Mouse (Mus musculus) neural tube, embryonic 12.5 days (tissue): ENCODE data around the gene Magi2. TPM values are rescaled to one million over a fixed set of nuclear protein-coding genes. Genes with fewer than 3 reads are reported as not detected.
A peak's percentile ranks its signal among the peaks of the same experiment; 100 is the strongest.

Experiments
- ATAC-seq: fragments of 200-750 bp; cut with Nextera tagmentation; 2 replicates; pipeline ENCODE4 v1.8.0; 2017; ENCODE audit warnings: low read depth, mild to moderate bottlenecking, moderate TSS enrichment, moderate library complexity; ENCODE audit not compliant: low FRiP score
- H3K27ac ChIP-seq: fragments of 300-500 bp; sonication (generic); 2 replicates; pipeline ENCODE4 v1.5.1; 2016
- H3K27me3 ChIP-seq: fragments of 300-500 bp; sonication (generic); replicated peaks from 2 replicates; pipeline ENCODE4 v1.6.1; 2016; ENCODE audit warnings: mild to moderate bottlenecking
- H3K36me3 ChIP-seq: fragments of 300-500 bp; sonication (generic); 2 replicates; pipeline ENCODE4 v1.6.1; 2016; ENCODE audit warnings: mild to moderate bottlenecking
- H3K4me1 ChIP-seq: fragments of 300-500 bp; sonication (generic); 2 replicates; pipeline ENCODE4 v1.6.1; 2016
- H3K4me2 ChIP-seq: fragments of 300-500 bp; sonication (generic); replicated peaks from 2 replicates; pipeline ENCODE4 v1.6.1; 2016; ENCODE audit warnings: mild to moderate bottlenecking
- H3K4me3 ChIP-seq: fragments of 300-500 bp; sonication (generic); 2 replicates; pipeline ENCODE4 v1.5.1; 2016
- H3K9ac ChIP-seq: fragments of 300-500 bp; sonication (generic); 2 replicates; pipeline ENCODE4 v1.6.1; 2016; ENCODE audit warnings: mild to moderate bottlenecking
- H3K9me3 ChIP-seq: fragments of 300-500 bp; sonication (generic); 2 replicates; pipeline ENCODE4 v1.6.1; 2016; ENCODE audit warnings: mild to moderate bottlenecking
- WGBS: fragments of 180-500 bp; shearing (Covaris S2); methylation state at CpG from one replicate; pipeline ENCODE4 v1.1.7; 2016; 5-methylcytosine and 5-hydroxymethylcytosine counted together
- polyA plus RNA-seq: library from polyadenylated mRNA; unstranded; fragments of >200 nt; fragmentation: Nextera tagmentation; extraction: Ambion mirVana; gene quantifications from 2 replicates; pipeline ENCODE4 v1.2.1, GENCODE M21; 2016

Gene Magi2
- polyA plus RNA-seq, 1 experiment from 2014 or later, result 15.2 TPM

- no peaks in the 10 kb centered on the region for H3K9me3 ChIP-seq
Observed at GRCm38 (mm10) chr5:20653425-20654185, 1426.8 kb downstream of the Magi2 start.

GRCm38 (mm10) chr5:20654766-20655472 is 1428.1 kb downstream of the Magi2 start:
- ATAC-seq, result no peak
- no peak overlapping the region for H3K4me3 ChIP-seq

More at GRCm38 (mm10) chr5:20653425-20654185, 1426.8 kb downstream of the Magi2 start:
- H3K4me1 ChIP-seq, result no peaks in the 10 kb centered on the region
- peak; percentile 45; the same call in 1 of the 2 replicates for ATAC-seq
- 57% methylated on average over 11 of the region's 11 CpGs for WGBS
- no peaks in the 10 kb centered on the region for H3K27me3 ChIP-seq
- no peak overlapping the region for H3K9ac ChIP-seq
- no peak overlapping the region for H3K27ac ChIP-seq
- H3K36me3 ChIP-seq, result no peaks in the 10 kb centered on the region
- no peak overlapping the region for H3K4me2 ChIP-seq
- H3K4me3 ChIP-seq, result no peak overlapping the region

GRCm38 (mm10) chr5:20657056-20657455 is 1430.2 kb downstream of the Magi2 start:
- Histone ChIP-seq H3K36me3 (no peaks in the 10 kb centered on the region), H3K4me2 (no peak overlapping the region), H3K4me3 (no peak overlapping the region), H3K9ac (no peak overlapping the region), H3K9me3 (no peaks in the 10 kb centered on the region), H3K4me1 (no peaks in the 10 kb centered on the region), H3K27ac (no peak overlapping the region), H3K27me3 (no peaks in the 10 kb centered on the region)
- ATAC-seq, result no peak
- 79% methylated on average over 5 of the region's 5 CpGs for WGBS

More at GRCm38 (mm10) chr5:20654766-20655472, 1428.1 kb downstream of the Magi2 start:
- WGBS, result 77% methylated on average over 10 of the region's 10 CpGs
- no peak overlapping the region for H3K27ac ChIP-seq
- no peaks in the 10 kb centered on the region for H3K36me3 ChIP-seq
- no peak overlapping the region for H3K9ac ChIP-seq
- no peaks in the 10 kb centered on the region for H3K9me3 ChIP-seq
- H3K4me2 ChIP-seq, result no peak overlapping the region
- no peaks in the 10 kb centered on the region for H3K4me1 ChIP-seq
- no peaks in the 10 kb centered on the region for H3K27me3 ChIP-seq

- no peak for ATAC-seq
- H3K36me3 ChIP-seq, result no peaks in the 10 kb centered on the region
- 93% methylated on average over 8 of the region's 8 CpGs for WGBS
- no peaks in the 10 kb centered on the region for H3K27me3 ChIP-seq
- no peaks in the 10 kb centered on the region for H3K9me3 ChIP-seq
- no peak overlapping the region for H3K9ac ChIP-seq
- no peaks in the 10 kb centered on the region for H3K4me1 ChIP-seq
- no peak overlapping the region for H3K27ac ChIP-seq
- H3K4me3 ChIP-seq, result no peak overlapping the region
- no peak overlapping the region for H3K4me2 ChIP-seq
Observed at GRCm38 (mm10) chr5:20667601-20668000, 1440.8 kb downstream of the Magi2 start.

- 91% methylated on average over 10 of the region's 10 CpGs for WGBS
Observed at GRCm38 (mm10) chr5:20668736-20669355, 1442.0 kb downstream of the Magi2 start.

GRCm38 (mm10) chr5:20669456-20669855 is 1442.6 kb downstream of the Magi2 start:
- Histone ChIP-seq H3K36me3 (no peaks in the 10 kb centered on the region), H3K9ac (no peak overlapping the region)

More at GRCm38 (mm10) chr5:20668736-20669355, 1442.0 kb downstream of the Magi2 start:
- no peaks in the 10 kb centered on the region for H3K9me3 ChIP-seq
- no peak overlapping the region for H3K4me3 ChIP-seq
- H3K4me1 ChIP-seq, result no peaks in the 10 kb centered on the region
- no peaks in the 10 kb centered on the region for H3K27me3 ChIP-seq
- no peaks in the 10 kb centered on the region for H3K36me3 ChIP-seq
- no peak for ATAC-seq
- H3K9ac ChIP-seq, result no peak overlapping the region
- no peak overlapping the region for H3K27ac ChIP-seq
- H3K4me2 ChIP-seq, result no peak overlapping the region

GRCm38 (mm10) chr5:20671826-20672225 is 1445.0 kb downstream of the Magi2 start:
- Histone ChIP-seq H3K4me2 (no peak overlapping the region), H3K36me3 (no peaks in the 10 kb centered on the region), H3K9me3 (no peaks in the 10 kb centered on the region), H3K4me3 (no peak overlapping the region), H3K27ac (no peak overlapping the region), H3K9ac (no peak overlapping the region), H3K27me3 (no peaks in the 10 kb centered on the region), H3K4me1 (peaks cover 7% of the 10 kb centered on the region)
- ATAC-seq, result no peak
- 59% methylated on average over 1 of the region's 1 CpGs for WGBS

More at GRCm38 (mm10) chr5:20669456-20669855, 1442.6 kb downstream of the Magi2 start:
- Histone ChIP-seq H3K9me3 (no peaks in the 10 kb centered on the region), H3K4me2 (no peak overlapping the region), H3K4me3 (no peak overlapping the region), H3K27ac (no peak overlapping the region), H3K27me3 (no peaks in the 10 kb centered on the region), H3K4me1 (no peaks in the 10 kb centered on the region)
- ATAC-seq, result no peak
- WGBS, result 85% methylated on average over 5 of the region's 5 CpGs

- no peak overlapping the region for H3K4me3 ChIP-seq
- 75% methylated on average over 8 of the region's 8 CpGs for WGBS
- no peak overlapping the region for H3K9ac ChIP-seq
- no peaks in the 10 kb centered on the region for H3K27me3 ChIP-seq
- H3K27ac ChIP-seq, result no peak overlapping the region
- H3K4me2 ChIP-seq, result no peak overlapping the region
- H3K9me3 ChIP-seq, result no peaks in the 10 kb centered on the region
- ATAC-seq, result no peak
- peaks cover 9% of the 10 kb centered on the region for H3K4me1 ChIP-seq
- H3K36me3 ChIP-seq, result no peaks in the 10 kb centered on the region
Observed at GRCm38 (mm10) chr5:20674523-20674922, 1447.7 kb downstream of the Magi2 start.

GRCm38 (mm10) chr5:20675163-20675665 is 1448.4 kb downstream of the Magi2 start:
- no peak overlapping the region for H3K4me3 ChIP-seq
- no peak for ATAC-seq
- no peaks in the 10 kb centered on the region for H3K9me3 ChIP-seq

GRCm38 (mm10) chr5:20676193-20676871 is 1449.5 kb downstream of the Magi2 start:
- Histone ChIP-seq H3K4me3 (no peak overlapping the region), H3K27me3 (no peaks in the 10 kb centered on the region), H3K4me1 (peaks cover 9% of the 10 kb centered on the region), H3K9me3 (no peaks in the 10 kb centered on the region), H3K36me3 (no peaks in the 10 kb centered on the region), H3K9ac (0 out of 2 replicates have a peak overlapping the region, but pooled peaks have one; percentile 26), H3K4me2 (0 out of 2 replicates have a peak overlapping the region, but pooled peaks have one; percentile 14), H3K27ac (no peak overlapping the region)
- 10% methylated on average over 7 of the region's 7 CpGs for WGBS
- ATAC-seq, result peak; percentile 64

More at GRCm38 (mm10) chr5:20675163-20675665, 1448.4 kb downstream of the Magi2 start:
- Histone ChIP-seq H3K27me3 (no peaks in the 10 kb centered on the region), H3K9ac (no peak overlapping the region), H3K4me2 (no peak overlapping the region), H3K4me1 (peaks cover 9% of the 10 kb centered on the region), H3K36me3 (no peaks in the 10 kb centered on the region), H3K27ac (no peak overlapping the region)

GRCm38 (mm10) chr5:20677246-20677645 is 1450.4 kb downstream of the Magi2 start:
- Histone ChIP-seq H3K27ac (no peak overlapping the region), H3K27me3 (no peaks in the 10 kb centered on the region), H3K4me3 (no peak overlapping the region), H3K4me1 (peaks cover 12% of the 10 kb centered on the region), H3K9me3 (no peaks in the 10 kb centered on the region), H3K9ac (no peak overlapping the region), H3K36me3 (no peaks in the 10 kb centered on the region), H3K4me2 (no peak overlapping the region)
- no peak for ATAC-seq
- 50% methylated on average over 3 of the region's 3 CpGs for WGBS
